ENCODE assay signal across 16 mouse cellular contexts in the genomic region with DNA sequence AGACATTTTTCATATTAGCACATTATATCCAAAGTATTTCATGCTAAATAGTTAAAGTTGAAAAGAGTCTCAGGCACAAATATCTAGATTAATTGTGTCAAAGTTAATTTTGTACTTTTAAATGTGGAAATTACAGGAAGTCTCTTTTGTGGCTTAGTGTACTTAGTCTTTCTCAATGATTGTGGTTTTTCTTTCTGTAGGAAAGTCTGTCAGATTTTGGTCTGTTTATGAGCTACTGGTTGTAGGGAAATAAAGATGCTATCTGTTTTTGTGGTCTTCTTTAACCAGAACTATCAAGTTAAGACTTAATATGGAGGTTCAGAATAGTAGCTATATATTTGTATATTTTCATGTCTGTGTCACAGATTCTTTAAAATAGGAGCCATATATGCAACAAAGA.
"Had no signal": no experiment of that assay in that cellular context is flagged by ENCODE, and none has a peak within 500 bp of the region (broad histone marks: within the 10 kb centered on the region; RNA-seq: fewer than 3 reads in every experiment).

No protein-coding gene starts in this region.

- H3K4me1 ChIP-seq: lung, embryonic 15.5 days; neural tube, embryonic 12.5 days; stomach, embryonic 15.5 days had no signal

- H3K36me3 ChIP-seq: lung, embryonic 15.5 days; midbrain, embryonic 12.5 days; neural tube, embryonic 12.5 days; stomach, embryonic 15.5 days had no signal

- DNase-seq: liver, postnatal 0 days; lung, adult 2 months; lung, postnatal 14 days; midbrain, embryonic 14.5 days; right cerebral cortex, postnatal 14 days; thymus, adult 2 months; thymus, postnatal 25 days; thymus, postnatal 4 days had no signal

- H3K4me3 ChIP-seq: lung, embryonic 15.5 days; megakaryocyte, embryonic 14.5 days; midbrain, embryonic 12.5 days; neural tube, embryonic 12.5 days; stomach, embryonic 15.5 days had no signal

- H3K27me3 ChIP-seq: lung, embryonic 15.5 days; midbrain, embryonic 12.5 days; neural tube, embryonic 12.5 days; stomach, embryonic 15.5 days had no signal

- H3K4me2 ChIP-seq: lung, embryonic 15.5 days; midbrain, embryonic 12.5 days; neural tube, embryonic 12.5 days; stomach, embryonic 15.5 days had no signal

- H3K9ac ChIP-seq: liver, postnatal 0 days; lung, embryonic 15.5 days; midbrain, embryonic 12.5 days; neural tube, embryonic 12.5 days; stomach, embryonic 15.5 days had no signal

- H3K9me3 ChIP-seq: lung, embryonic 15.5 days; megakaryocyte, embryonic 14.5 days; midbrain, embryonic 12.5 days; neural tube, embryonic 12.5 days; stomach, embryonic 15.5 days had no signal

- H3K27ac ChIP-seq: lung, embryonic 15.5 days; macrophage; midbrain, embryonic 12.5 days; neural tube, embryonic 12.5 days; stomach, embryonic 15.5 days; stomach, postnatal 0 days had no signal

- ATAC-seq: liver, postnatal 0 days; lung, postnatal 0 days had no signal
